Mouse (Mus musculus) ES-Bruce4 (cell line): ENCODE results near the gene Tmem216.
"Not testable (repeated sequence)": the region's sequence is repeated elsewhere in the genome, so short reads cannot be mapped to it uniquely, and the experiment has no call there.

Source experiments
- CTCF ChIP-seq: IDR thresholded peaks from one replicate; pipeline ENCODE4 v1.8.1; 2011; ENCODE audit warnings: low read depth, low read length
- POLR2A ChIP-seq: IDR thresholded peaks from one replicate; pipeline ENCODE4 v1.8.1; 2011; ENCODE audit warnings: low read length; ENCODE audit not compliant: insufficient read depth

DNA sequence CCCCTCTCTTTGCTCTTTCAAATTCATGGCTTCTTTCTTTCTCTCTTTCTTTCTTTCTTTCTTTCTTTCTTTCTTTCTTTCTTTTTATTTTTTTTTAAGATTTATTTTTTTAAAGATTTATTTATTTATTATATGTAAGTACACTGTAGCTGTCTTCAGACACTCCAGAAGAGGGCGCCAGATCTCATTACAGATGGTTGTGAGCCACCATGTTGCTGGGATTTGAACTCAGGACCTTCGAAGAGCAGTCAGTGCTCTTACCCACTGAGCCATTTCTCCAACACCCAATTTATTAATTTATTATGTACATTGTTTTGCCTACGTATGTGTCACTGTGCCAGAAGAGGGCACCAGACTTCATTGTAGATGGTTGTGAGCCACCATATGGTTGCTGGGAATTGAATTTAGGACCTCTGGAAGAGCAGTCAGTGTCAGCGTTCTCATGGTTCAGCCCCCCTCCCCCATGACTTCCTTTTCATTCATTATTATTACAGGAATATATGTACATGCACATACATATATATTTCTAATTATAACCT is 1.9 kb upstream of the Tmem216 start:
- not testable (repeated sequence) for TF ChIP-seq POLR2A, CTCF
